Mouse (Mus musculus) liver, embryonic 11.5 days (tissue): ENCODE measurements around the gene Manbal. TPM values are rescaled to one million over a fixed set of nuclear protein-coding genes. Genes with fewer than 3 reads are reported as not detected.

Source experiments
- ATAC-seq: fragments of 200-750 bp; cut with Nextera tagmentation; replicated peaks from 2 replicates; pipeline ENCODE4 v1.8.0; 2017; ENCODE audit warnings: moderate number of reproducible peaks, mild to moderate bottlenecking, moderate TSS enrichment, moderate library complexity; ENCODE audit not compliant: low FRiP score
- DNase-seq: peaks from one replicate; pipeline ENCODE4 v3.0.0-alpha.2; 2017; ENCODE audit warnings: low spot score
- H3K27ac ChIP-seq: fragments of 300-500 bp; sonication (generic); 2 replicates; pipeline ENCODE4 v1.5.1; 2014; ENCODE audit warnings: mild to moderate bottlenecking, low read depth, low read length, control low read depth
- H3K27me3 ChIP-seq: fragments of 300-500 bp; sonication (generic); replicated peaks from 2 replicates; pipeline ENCODE4 v1.6.1; 2014; ENCODE audit warnings: low read length, mixed read lengths; ENCODE audit not compliant: control insufficient read depth, insufficient read depth
- H3K36me3 ChIP-seq: fragments of 300-500 bp; sonication (generic); 2 replicates; pipeline ENCODE4 v1.6.1; 2014; ENCODE audit warnings: mild to moderate bottlenecking, low read length, moderate library complexity, mixed read lengths; ENCODE audit not compliant: control insufficient read depth, insufficient read depth
- H3K4me1 ChIP-seq: fragments of 300-500 bp; sonication (generic); replicated peaks from 2 replicates; pipeline ENCODE4 v1.6.1; 2014; ENCODE audit warnings: low read length, mixed read lengths; ENCODE audit not compliant: control insufficient read depth, insufficient read depth
- H3K4me2 ChIP-seq: fragments of 300-500 bp; sonication (generic); 2 replicates; pipeline ENCODE4 v1.6.1; 2014; ENCODE audit warnings: mild to moderate bottlenecking, control low read depth, moderate library complexity
- H3K4me3 ChIP-seq: fragments of 300-500 bp; sonication (generic); 2 replicates; pipeline ENCODE4 v1.5.1; 2014; ENCODE audit warnings: low read depth, low read length, control low read depth
- H3K9ac ChIP-seq: fragments of 300-500 bp; sonication (generic); 2 replicates; pipeline ENCODE4 v1.6.1; 2014; ENCODE audit warnings: low read depth, low read length, control low read depth
- H3K9me3 ChIP-seq: fragments of 300-500 bp; sonication (generic); 2 replicates; pipeline ENCODE4 v1.6.1; 2016; ENCODE audit warnings: low read length, inconsistent platforms, mixed read lengths; ENCODE audit not compliant: control insufficient read depth
- WGBS: fragments of 180-500 bp; shearing (Covaris S2); extraction: QIAGEN DNeasy Blood & Tissue Kit; methylation state at CpG from one replicate; pipeline ENCODE4 v1.1.7; 2014; 5-methylcytosine and 5-hydroxymethylcytosine counted together
- polyA plus RNA-seq: library from polyadenylated mRNA; unstranded; fragments of >200 nt; fragmentation: Nextera tagmentation; extraction: Ambion mirVana; gene quantifications from 2 replicates; pipeline ENCODE4 v1.2.1, GENCODE M21; 2014

Manbal gene
- polyA plus RNA-seq, 1 experiment from 2014 or later, result 23.0 TPM

DNA sequence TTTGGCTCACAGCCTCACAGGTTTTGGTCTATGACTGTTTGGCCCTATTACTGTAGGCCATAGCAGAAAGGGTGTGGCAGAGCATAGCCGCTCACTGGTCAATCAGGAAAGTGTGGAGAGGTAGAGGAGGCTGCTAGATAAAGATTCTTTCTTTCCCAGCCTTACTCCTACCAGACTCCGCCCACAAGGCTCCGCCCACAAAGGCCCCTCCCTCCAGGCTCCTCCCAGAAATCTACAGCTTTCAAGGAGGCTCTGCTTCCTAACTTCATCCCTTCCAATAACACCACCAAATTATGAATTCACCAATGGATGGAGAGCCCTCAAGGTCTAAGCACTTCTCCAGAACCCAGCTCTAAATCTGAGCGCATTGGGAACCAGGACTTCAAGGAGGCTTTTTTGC is 14.2 kb upstream of the Manbal start:
- H3K36me3 ChIP-seq, result no peaks in the 10 kb centered on the region
- no peak overlapping the region for H3K4me3 ChIP-seq
- no peak for ATAC-seq
- DNase-seq, result no peak
- H3K27ac ChIP-seq, result no peak overlapping the region
- 54% methylated on average over 4 of the region's 4 CpGs for WGBS
- no peak overlapping the region for H3K4me2 ChIP-seq
- H3K4me1 ChIP-seq, result no peaks in the 10 kb centered on the region
- no peaks in the 10 kb centered on the region for H3K9me3 ChIP-seq
- no peak overlapping the region for H3K9ac ChIP-seq
- H3K27me3 ChIP-seq, result no peaks in the 10 kb centered on the region

- DNase-seq, result no peak
- WGBS, result 62% methylated on average over 3 of the region's 3 CpGs
- no peaks in the 10 kb centered on the region for H3K36me3 ChIP-seq
- no peaks in the 10 kb centered on the region for H3K4me1 ChIP-seq
- no peak overlapping the region for H3K27ac ChIP-seq
- no peaks in the 10 kb centered on the region for H3K27me3 ChIP-seq
- H3K9ac ChIP-seq, result no peak overlapping the region
- no peaks in the 10 kb centered on the region for H3K9me3 ChIP-seq
- ATAC-seq, result no peak
- no peak overlapping the region for H3K4me3 ChIP-seq
- no peak overlapping the region for H3K4me2 ChIP-seq
Measured at GRCm38 (mm10) chr2:157354106-157354505, 13.3 kb upstream of the Manbal start.

GRCm38 (mm10) chr2:157360028-157360427 is 7.4 kb upstream of the Manbal start:
- no peak for DNase-seq
- H3K9me3 ChIP-seq, result no peaks in the 10 kb centered on the region
- 77% methylated on average over 5 of the region's 5 CpGs for WGBS
- H3K9ac ChIP-seq, result no peak overlapping the region
- H3K27me3 ChIP-seq, result no peaks in the 10 kb centered on the region
- H3K27ac ChIP-seq, result no peak overlapping the region
- no peaks in the 10 kb centered on the region for H3K4me1 ChIP-seq
- no peak overlapping the region for H3K4me3 ChIP-seq
- no peak for ATAC-seq
- no peak overlapping the region for H3K4me2 ChIP-seq
- no peaks in the 10 kb centered on the region for H3K36me3 ChIP-seq

GRCm38 (mm10) chr2:157363031-157363430 is 4.4 kb upstream of the Manbal start:
- Histone ChIP-seq H3K4me2 (no peak overlapping the region), H3K9me3 (no peaks in the 10 kb centered on the region), H3K9ac (no peak overlapping the region), H3K27ac (no peak overlapping the region), H3K4me3 (no peak overlapping the region), H3K36me3 (no peaks in the 10 kb centered on the region), H3K4me1 (peaks cover 3% of the 10 kb centered on the region; the same call in 1 of the 2 replicates), H3K27me3 (no peaks in the 10 kb centered on the region)
- DNase-seq (no peak), ATAC-seq (no peak)
- 61% methylated on average over 3 of the region's 3 CpGs for WGBS

GRCm38 (mm10) chr2:157366762-157367161 is 632 bp upstream of the Manbal start:
- DNase-seq (no peak), ATAC-seq (no peak)
- no peaks in the 10 kb centered on the region for H3K9me3 ChIP-seq
- peak overlapping the region; percentile 89 for H3K4me3 ChIP-seq
- 49% methylated on average over 9 of the region's 9 CpGs for WGBS
- peak overlapping the region; percentile 92; the same call in 1 of the 2 replicates for H3K27ac ChIP-seq
- H3K27me3 ChIP-seq, result no peaks in the 10 kb centered on the region
- no peaks in the 10 kb centered on the region for H3K36me3 ChIP-seq
- peaks cover 3% of the 10 kb centered on the region; the same call in 1 of the 2 replicates for H3K4me1 ChIP-seq
- peak overlapping the region; percentile 87 for H3K9ac ChIP-seq
- peak overlapping the region; percentile 69 for H3K4me2 ChIP-seq

DNA sequence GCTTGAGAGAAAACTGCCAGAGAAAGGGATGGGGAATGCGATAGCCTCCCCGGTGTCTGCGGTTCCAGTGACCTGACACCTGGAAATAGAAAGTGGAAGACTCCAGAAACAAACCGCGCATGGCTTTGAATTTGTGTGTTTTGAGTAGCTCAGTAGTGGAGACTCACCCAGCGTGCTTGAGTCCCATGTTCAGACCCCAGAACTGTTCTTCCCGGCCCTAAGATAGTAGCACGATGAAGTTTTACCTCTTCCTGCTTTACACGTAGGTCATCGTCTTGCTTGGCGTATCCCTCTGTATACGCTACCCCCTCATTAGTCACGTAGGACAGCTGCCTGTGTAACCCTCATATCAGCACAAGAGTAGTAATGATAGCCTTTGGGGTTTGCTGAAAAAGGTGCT is 597 bp downstream of the Manbal start:
- H3K27ac ChIP-seq, result peak overlapping the region; percentile 92
- peak overlapping the region; percentile 87 for H3K9ac ChIP-seq
- WGBS, result 2% methylated on average over 13 of the region's 13 CpGs
- H3K9me3 ChIP-seq, result no peaks in the 10 kb centered on the region
- peaks cover 3% of the 10 kb centered on the region; the same call in 1 of the 2 replicates for H3K4me1 ChIP-seq
- DNase-seq, result no peak
- H3K36me3 ChIP-seq, result no peaks in the 10 kb centered on the region
- H3K27me3 ChIP-seq, result no peaks in the 10 kb centered on the region
- peak overlapping the region; percentile 89 for H3K4me3 ChIP-seq
- ATAC-seq, result peak; percentile 64
- H3K4me2 ChIP-seq, result peak overlapping the region; percentile 69

- Histone ChIP-seq H3K36me3 (no peaks in the 10 kb centered on the region), H3K4me2 (no peak overlapping the region), H3K4me3 (no peak overlapping the region), H3K4me1 (peaks cover 6% of the 10 kb centered on the region; the same call in 1 of the 2 replicates), H3K27ac (no peak overlapping the region), H3K9ac (no peak overlapping the region), H3K27me3 (no peaks in the 10 kb centered on the region), H3K9me3 (no peaks in the 10 kb centered on the region)
- WGBS, result 65% methylated on average over 6 of the region's 6 CpGs
- DNase-seq (no peak), ATAC-seq (no peak)
Measured at GRCm38 (mm10) chr2:157371696-157372095, 4.3 kb downstream of the Manbal start.

DNA sequence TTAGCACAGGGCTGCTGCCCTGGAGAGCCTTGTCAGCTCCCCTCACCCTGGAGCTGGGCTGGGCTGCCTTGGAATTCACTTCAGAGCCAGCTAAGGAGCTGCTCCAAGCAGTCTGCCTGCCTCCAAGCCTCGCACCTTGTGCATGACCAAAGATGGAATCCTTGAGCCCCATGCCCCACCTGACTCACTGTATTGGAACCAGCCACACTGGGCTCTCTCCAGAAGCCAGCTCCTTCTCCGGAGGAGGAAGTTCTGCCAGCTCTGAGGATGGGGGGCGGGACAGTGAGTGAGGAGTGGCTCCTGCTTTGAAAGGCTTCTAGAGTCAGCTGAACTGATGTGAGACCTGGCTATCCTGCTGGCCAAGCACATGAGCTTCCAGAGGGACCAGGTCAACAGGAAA is 6.3 kb downstream of the Manbal start:
- H3K9me3 ChIP-seq, result no peaks in the 10 kb centered on the region
- H3K4me2 ChIP-seq, result no peak overlapping the region
- H3K9ac ChIP-seq, result no peak overlapping the region
- H3K27ac ChIP-seq, result no peak overlapping the region
- H3K4me3 ChIP-seq, result no peak overlapping the region
- ATAC-seq, result no peak
- peaks cover 2% of the 10 kb centered on the region; the same call in 1 of the 2 replicates for H3K4me1 ChIP-seq
- H3K36me3 ChIP-seq, result no peaks in the 10 kb centered on the region
- 68% methylated on average over 3 of the region's 3 CpGs for WGBS
- H3K27me3 ChIP-seq, result no peaks in the 10 kb centered on the region
- DNase-seq, result no peak

- Histone ChIP-seq H3K4me2 (no peak overlapping the region), H3K4me1 (peaks cover 2% of the 10 kb centered on the region; the same call in 1 of the 2 replicates), H3K36me3 (0 out of 2 replicates have a peak, but pooled peaks cover 4% of the 10 kb centered on the region), H3K9ac (no peak overlapping the region), H3K27me3 (no peaks in the 10 kb centered on the region), H3K9me3 (no peaks in the 10 kb centered on the region), H3K4me3 (no peak overlapping the region), H3K27ac (no peak overlapping the region)
- DNase-seq (no peak), ATAC-seq (no peak)
- WGBS, result 76% methylated on average over 8 of the region's 8 CpGs
Measured at GRCm38 (mm10) chr2:157375051-157375450, 7.7 kb downstream of the Manbal start.
